Mouse (Mus musculus) adrenal gland, postnatal 4 days (tissue): ENCODE data around the gene Zbtb25. TPM values are rescaled to one million over a fixed set of nuclear protein-coding genes. Genes with fewer than 3 reads are reported as not detected.

ENCODE experiments used
- DNase-seq, 2 experiments: peaks; one replicate each; pipeline ENCODE4 v3.0.0; 2021 to 2022; ENCODE audit warnings: low spot score in 2 of 2, mixed read lengths in 2 of 2
- total RNA-seq, 2 experiments: library from RNA; stranded (reverse); gene quantifications; 2 replicates each; pipeline ENCODE4 v1.2.3; 2021

The Zbtb25 gene
- total RNA-seq, 2 experiments from 2014 or later = 16.5 to 16.6 TPM

DNA sequence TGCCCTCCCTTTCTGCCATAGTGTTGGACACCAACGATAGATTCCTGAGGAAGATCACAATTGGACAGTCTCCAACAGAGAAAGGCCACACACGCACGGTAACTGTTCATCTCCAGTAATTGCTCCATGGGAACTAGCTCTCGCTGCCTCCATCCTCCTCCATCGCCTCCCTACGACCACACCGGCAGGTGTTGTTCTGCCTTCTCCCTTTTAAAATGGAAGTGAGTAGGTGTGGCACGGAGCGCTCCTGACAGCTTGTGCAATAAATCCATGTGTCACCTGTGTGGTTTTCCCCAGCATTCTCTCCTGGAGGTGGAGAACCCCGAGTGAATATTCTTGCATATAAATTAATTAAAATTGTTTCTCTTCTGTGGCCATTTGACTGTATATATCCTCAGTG, 69.0 kb downstream of the Zbtb25 start:
- no peak for DNase-seq

DNA sequence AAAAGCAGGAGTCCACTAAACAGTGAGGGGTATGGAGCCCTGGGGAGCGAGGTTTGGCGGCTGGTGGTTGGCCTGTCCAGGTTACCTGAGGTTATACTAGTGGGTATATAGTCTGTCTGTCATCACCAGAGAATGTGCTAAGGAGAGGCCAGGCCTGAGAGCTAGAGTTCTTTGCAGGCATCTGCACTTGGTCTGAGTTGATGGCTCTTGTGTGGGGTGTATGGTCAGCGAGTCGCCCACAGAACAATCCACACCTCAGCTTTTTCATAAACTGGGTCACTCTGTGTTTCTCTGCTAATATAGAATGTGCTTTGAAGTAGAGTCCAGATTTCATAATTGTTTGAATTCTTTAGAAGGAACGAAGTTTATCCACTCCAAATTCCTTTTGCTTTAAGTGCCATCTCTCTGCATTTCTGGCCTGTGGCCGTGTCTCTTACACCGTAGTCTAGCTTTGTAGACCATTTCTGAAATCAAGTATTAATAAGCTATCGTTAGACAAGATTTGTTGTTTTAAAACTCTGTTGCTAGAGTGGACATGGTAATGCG, 70.0 kb downstream of the Zbtb25 start:
- DNase-seq = no peak

DNA sequence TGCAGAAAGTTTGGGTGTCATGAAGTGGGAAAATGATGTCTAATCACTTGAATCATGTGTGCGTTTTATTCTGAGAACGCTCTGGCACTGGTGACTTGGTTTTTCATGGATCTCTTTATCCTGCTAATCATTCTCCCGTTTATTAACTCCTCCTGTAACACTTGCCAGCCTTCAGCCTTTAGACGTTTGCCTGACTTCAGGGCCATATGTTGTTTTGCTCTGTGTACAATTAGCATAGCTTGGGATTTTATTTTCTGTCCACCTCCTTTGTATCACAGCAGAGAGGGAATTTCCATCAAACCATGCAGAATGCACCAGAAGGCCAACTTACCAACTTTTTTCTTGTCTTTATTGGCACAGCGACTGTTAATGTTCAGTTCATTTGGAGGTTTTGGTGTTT, 71.6 kb downstream of the Zbtb25 start:
- no peak for DNase-seq

Other genes starting within 250 kb of the Zbtb25 start
- gene Esr2, start 192.3 kb downstream of the Zbtb25 start, total RNA-seq = under 1 TPM in 1 of 2 experiments, not detected in 1; 0.20 TPM
- not detected for gene Tex21, start 122.9 kb downstream of the Zbtb25 start, total RNA-seq
- 10 to 100 TPM; 48.3 to 56.2 TPM for gene Mthfd1, start 114.3 kb downstream of the Zbtb25 start, total RNA-seq
- 1 to 10 TPM; 1.9 to 2.4 TPM for gene Akap5, start 44.7 kb downstream of the Zbtb25 start, total RNA-seq
- gene Zbtb1, start 664 bp upstream of the Zbtb25 start, total RNA-seq = 1 to 10 TPM; 8.9 to 9.4 TPM
- 10 to 100 TPM; 22.7 to 24.4 TPM for gene Hspa2, start 34.6 kb upstream of the Zbtb25 start, total RNA-seq
- 1 to 10 TPM in 1 of 2 experiments, under 1 TPM in 1; 0.56 to 1.0 TPM for gene Ppp1r36, start 47.9 kb upstream of the Zbtb25 start, total RNA-seq
- 10 to 100 TPM; 21.0 to 29.2 TPM for gene Plekhg3, start 161.3 kb upstream of the Zbtb25 start, total RNA-seq